ENCODE assay signal across 25 mouse cellular contexts in genomic region chr14:60676625-60677314, GRCm38 (mm10). TPM values are rescaled to one million over a fixed set of nuclear protein-coding genes. Genes with fewer than 3 reads are reported as not detected.
A peak's percentile ranks its signal among the peaks of the same experiment; 100 is the strongest.
DNase-seq lines count a peak whose midpoint lies in the region; ATAC-seq and TF ChIP-seq lines count a peak whose summit lies in the region.
"Had no signal": no experiment of that assay in that cellular context is flagged by ENCODE, and none has a peak within 500 bp of the region (broad histone marks: within the 10 kb centered on the region; RNA-seq: fewer than 3 reads in every experiment).

No protein-coding gene starts in this region.

- TF ChIP-seq CTCF in forebrain, postnatal 0 days (IDR thresholded peaks at IDR 0.05; ENCODE audit: low read depth): no peak

- H3K9ac ChIP-seq in forebrain, postnatal 0 days: no peak overlapping the region
- no peak overlapping the region for H3K9ac ChIP-seq in forebrain, embryonic 14.5 days (ENCODE audit: low read length)
- H3K9ac ChIP-seq in kidney, embryonic 16.5 days (replicated peaks; ENCODE audit: low read length): no peak overlapping the region
- H3K9ac ChIP-seq: embryonic facial prominence, embryonic 12.5 days; embryonic facial prominence, embryonic 15.5 days; hindbrain, embryonic 13.5 days had no signal

- no peak overlapping the region for H3K27ac ChIP-seq in forebrain, postnatal 0 days (ENCODE audit: low read depth, low read length)
- H3K27ac ChIP-seq in forebrain, embryonic 14.5 days (ENCODE audit: low read depth, low read length): no peak overlapping the region
- peak overlapping the region; percentile 23; the same call in 1 of the 2 replicates for H3K27ac ChIP-seq in kidney, embryonic 16.5 days (ENCODE audit: low read length)
- H3K27ac ChIP-seq: embryonic facial prominence, embryonic 12.5 days; embryonic facial prominence, embryonic 15.5 days; gastrocnemius, adult 2 months; hindbrain, embryonic 13.5 days; hindbrain, postnatal 0 days had no signal

- ATAC-seq in forebrain, postnatal 0 days: peak; percentile 38; the same call in 1 of the 2 replicates
- no peak for ATAC-seq in forebrain, embryonic 14.5 days
- ATAC-seq in kidney, embryonic 16.5 days (ENCODE audit: low FRiP score, low TSS enrichment): peak; percentile 54; the same call in 1 of the 2 replicates
- ATAC-seq: forebrain, embryonic 16.5 days; hindbrain, postnatal 0 days; inflammation-experienced regulatory T-cells, adult 6 months; intestine, embryonic 16.5 days; Patski had no signal

- H3K36me3 ChIP-seq in forebrain, postnatal 0 days (ENCODE audit: insufficient read depth): no peaks in the 10 kb centered on the region
- H3K36me3 ChIP-seq in forebrain, embryonic 14.5 days (ENCODE audit: control insufficient read depth, insufficient read depth, low read length): no peaks in the 10 kb centered on the region
- H3K36me3 ChIP-seq in kidney, embryonic 16.5 days (ENCODE audit: insufficient read depth, low read length): no peaks in the 10 kb centered on the region
- H3K36me3 ChIP-seq: embryonic facial prominence, embryonic 12.5 days; embryonic facial prominence, embryonic 15.5 days; G1E; hindbrain, embryonic 13.5 days had no signal

- no peak overlapping the region for H3K4me3 ChIP-seq in forebrain, postnatal 0 days (ENCODE audit: low read depth, low read length)
- H3K4me3 ChIP-seq in forebrain, embryonic 14.5 days (ENCODE audit: low read depth, low read length): no peak overlapping the region
- no peak overlapping the region for H3K4me3 ChIP-seq in kidney, embryonic 16.5 days (ENCODE audit: low read length)
- H3K4me3 ChIP-seq: embryonic facial prominence, embryonic 12.5 days; embryonic facial prominence, embryonic 15.5 days; gastrocnemius, adult 2 months; hindbrain, embryonic 13.5 days had no signal

- no peaks in the 10 kb centered on the region for H3K4me1 ChIP-seq in forebrain, postnatal 0 days (ENCODE audit: insufficient read depth)
- peaks cover 3% of the 10 kb centered on the region; the same call in 1 of the 2 replicates for H3K4me1 ChIP-seq in forebrain, embryonic 14.5 days (ENCODE audit: control insufficient read depth, insufficient read depth, low read length)
- peaks cover 9% of the 10 kb centered on the region for H3K4me1 ChIP-seq in kidney, embryonic 16.5 days (ENCODE audit: insufficient read depth, low read length)
- H3K4me1 ChIP-seq: embryonic facial prominence, embryonic 12.5 days; embryonic facial prominence, embryonic 15.5 days had no signal

- DNase-seq in cerebellum, postnatal 14 days: peak; percentile 57 to 64
- DNase-seq in cerebellum, adult 9-11 months: no peak
- no peak for DNase-seq in forebrain, postnatal 0 days
- no peak for DNase-seq in forebrain, embryonic 14.5 days (ENCODE audit: low spot score)
- DNase-seq in kidney, postnatal 36 days: no peak
- DNase-seq: adrenal gland, postnatal 10 days; adrenal gland, postnatal 36 days; B cell, adult 2 months; cerebellum, adult 18-20 months; cerebellum, postnatal 25 days; gastrocnemius, adult 2 months; gastrocnemius, postnatal 14 days; kidney, adult 18-20 months had no signal

- no peaks in the 10 kb centered on the region for H3K27me3 ChIP-seq in forebrain, postnatal 0 days (ENCODE audit: insufficient read depth, low read length)
- no peaks in the 10 kb centered on the region for H3K27me3 ChIP-seq in forebrain, embryonic 14.5 days (replicated peaks; ENCODE audit: control insufficient read depth, insufficient read depth, low read length)
- H3K27me3 ChIP-seq in kidney, embryonic 16.5 days (ENCODE audit: insufficient read depth, low read length): no peaks in the 10 kb centered on the region
- H3K27me3 ChIP-seq: CH12.LX; embryonic facial prominence, embryonic 12.5 days; embryonic facial prominence, embryonic 15.5 days; hindbrain, embryonic 13.5 days had no signal

- H3K4me2 ChIP-seq in forebrain, postnatal 0 days (ENCODE audit: low read depth): no peak overlapping the region
- H3K4me2 ChIP-seq in forebrain, embryonic 14.5 days (ENCODE audit: low read length): no peak overlapping the region
- H3K4me2 ChIP-seq in kidney, embryonic 16.5 days (replicated peaks; ENCODE audit: low read depth, low read length): no peak overlapping the region
- H3K4me2 ChIP-seq: embryonic facial prominence, embryonic 12.5 days; embryonic facial prominence, embryonic 15.5 days; heart, embryonic 11.5 days; hindbrain, embryonic 13.5 days had no signal

- WGBS in forebrain, postnatal 0 days: 77% methylated on average over 2 of the region's 2 CpGs
- 87% methylated on average over 2 of the region's 2 CpGs for WGBS in forebrain, embryonic 14.5 days
- 88% methylated on average over 2 of the region's 2 CpGs for WGBS in kidney, embryonic 16.5 days

- H3K9me3 ChIP-seq in forebrain, postnatal 0 days (ENCODE audit: low read length): no peaks in the 10 kb centered on the region
- H3K9me3 ChIP-seq in forebrain, embryonic 14.5 days (replicated peaks; ENCODE audit: control insufficient read depth, low read length): no peaks in the 10 kb centered on the region
- H3K9me3 ChIP-seq in kidney, embryonic 16.5 days (ENCODE audit: low read length): no peaks in the 10 kb centered on the region
- H3K9me3 ChIP-seq: embryonic facial prominence, embryonic 12.5 days; embryonic facial prominence, embryonic 15.5 days; G1E; hindbrain, embryonic 13.5 days had no signal

RNA-seq across cellular contexts. Expression of gene Spata13, which starts 43.0 kb away (rescaled TPM):
- 28.1 and 43.6 TPM in 2 replicates for total RNA-seq in forebrain, postnatal 0 days (2014; rRNA removed)
- 10.7 and 17.3 TPM in 2 replicates for polyA plus RNA-seq in forebrain, postnatal 0 days (2015; fragmentation: Nextera tagmentation; extraction: Ambion mirVana)
- polyA plus RNA-seq in forebrain, embryonic 14.5 days (2014; fragmentation: Nextera tagmentation; extraction: Ambion mirVana): 36.6 and 45.8 TPM in 2 replicates
- polyA plus RNA-seq in kidney, embryonic 16.5 days (2015; fragmentation: Nextera tagmentation; extraction: Ambion mirVana): 67.5 and 68.1 TPM in 2 replicates

Comparison
In these comparisons a context has a peak if more than half of its experiments do, and no peak if none do; other contexts are left out.
1. DNase-seq: peak in cerebellum, postnatal 14 days (2 of 2); none in cerebellum, adult 9-11 months (single experiment), forebrain, postnatal 0 days (single experiment), forebrain, embryonic 14.5 days (single experiment) and kidney, postnatal 36 days (0 of 2).